Mouse (Mus musculus) MEL (cell line): ENCODE results near the gene Myl4. TPM values are rescaled to one million over a fixed set of nuclear protein-coding genes. Genes with fewer than 3 reads are reported as not detected.

Experiments used
- DNase-seq: peaks from one replicate; pipeline ENCODE4 v3.0.0; 2011; ENCODE audit warnings: low read depth, low spot score
- H3K27ac ChIP-seq: 2 replicates; pipeline ENCODE4 v1.5.1; 2012; ENCODE audit warnings: low read depth, mild to moderate bottlenecking, control low read depth, low read length, moderate library complexity; ENCODE audit not compliant: control insufficient read depth
- H3K27me3 ChIP-seq, 2 experiments: fragments of 150-350 bp in 1 of 2; sonication (generic) in 1 of 2; 2 replicates each; pipeline ENCODE4 v1.6.1; 2012; ENCODE audit warnings: low read length in 2 of 2, mild to moderate bottlenecking in 2 of 2, improper control_type of control experiment in 1 of 2, moderate library complexity in 1 of 2; ENCODE audit not compliant: insufficient read depth in 2 of 2, control insufficient read depth in 1 of 2
- H3K36me3 ChIP-seq, 2 experiments: 2 replicates each; pipeline ENCODE4 v1.6.1; 2012 to 2014; ENCODE audit warnings: low read length in 2 of 2, improper control_type of control experiment in 1 of 2, inconsistent platforms in 1 of 2, mild to moderate bottlenecking in 1 of 2; ENCODE audit not compliant: insufficient read depth in 2 of 2, control insufficient read depth in 1 of 2
- H3K4me1 ChIP-seq, 2 experiments: fragments of 150-350 bp in 1 of 2; sonication (generic) in 1 of 2; 2 replicates each; pipeline ENCODE4 v1.6.1; 2012; ENCODE audit warnings: low read length in 2 of 2, improper control_type of control experiment in 1 of 2, mild to moderate bottlenecking in 1 of 2; ENCODE audit not compliant: insufficient read depth in 2 of 2, control insufficient read depth in 1 of 2
- H3K4me3 ChIP-seq, 2 experiments: fragments of 150-350 bp in 1 of 2; sonication (generic) in 1 of 2; 2 replicates each; pipeline ENCODE4 v1.5.1; 2012; ENCODE audit warnings: low read depth in 2 of 2, low read length in 2 of 2, mild to moderate bottlenecking in 2 of 2, moderate library complexity in 2 of 2, control low read depth in 1 of 2, improper control_type of control experiment in 1 of 2; ENCODE audit not compliant: control insufficient read depth in 1 of 2, insufficient read depth in 1 of 2
- H3K79me2 ChIP-seq: 2 replicates; pipeline ENCODE4 v1.6.1; 2012; ENCODE audit warnings: mild to moderate bottlenecking, low read length, moderate library complexity; ENCODE audit not compliant: control insufficient read depth, poor library complexity, insufficient read depth
- H3K9ac ChIP-seq: 2 replicates; pipeline ENCODE4 v1.6.1; 2012; ENCODE audit warnings: low read depth, mild to moderate bottlenecking, control low read depth, low read length, moderate library complexity; ENCODE audit not compliant: control insufficient read depth, poor library complexity, severe bottlenecking
- H3K9me3 ChIP-seq: fragments of 150-350 bp; sonication (generic); replicated peaks from 2 replicates; pipeline ENCODE4 v1.6.1; 2012; ENCODE audit warnings: mild to moderate bottlenecking, low read length, improper control_type of control experiment, moderate library complexity; ENCODE audit not compliant: insufficient read depth
- BHLHE40 ChIP-seq: IDR thresholded peaks from 2 replicates; pipeline ENCODE4 v1.6.1; 2012; ENCODE audit warnings: low read depth, mild to moderate bottlenecking, inconsistent platforms, low read length, improper control_type of control experiment, borderline replicate concordance
- CHD2 ChIP-seq: IDR thresholded peaks from 2 replicates; pipeline ENCODE4 v1.6.1; 2011; ENCODE audit warnings: low read length, improper control_type of control experiment
- CTCF ChIP-seq, 3 experiments: IDR thresholded peaks in 2 of 3; conservative IDR thresholded peaks in 1 of 3; 2 replicates each; pipeline ENCODE4 v1.5.1; 2011 to 2012; ENCODE audit warnings: low read length in 3 of 3, low read depth in 2 of 3, mild to moderate bottlenecking in 2 of 3, improper control_type of control experiment in 1 of 3, inconsistent platforms in 1 of 3, mixed read lengths in 1 of 3, moderate library complexity in 1 of 3; ENCODE audit not compliant: control insufficient read depth in 1 of 3, insufficient read depth in 1 of 3, poor library complexity in 1 of 3, severe bottlenecking in 1 of 3
- E2F4 ChIP-seq: IDR thresholded peaks from 2 replicates; pipeline ENCODE4 v1.6.1; 2011; ENCODE audit warnings: low read depth, low read length, improper control_type of control experiment, borderline replicate concordance
- ELF1 ChIP-seq: IDR thresholded peaks from 2 replicates; pipeline ENCODE4 v1.6.1; 2014; ENCODE audit warnings: low read depth, mild to moderate bottlenecking, inconsistent platforms, low read length, improper control_type of control experiment, moderate library complexity
- EP300 ChIP-seq, 2 experiments: IDR thresholded peaks; 2 replicates each; pipeline ENCODE4 v1.6.1; 2011; ENCODE audit warnings: improper control_type of control experiment in 2 of 2, low read length in 2 of 2, low read depth in 1 of 2, mild to moderate bottlenecking in 1 of 2
- JUND ChIP-seq: IDR thresholded peaks from 2 replicates; pipeline ENCODE4 v1.6.1; 2011; ENCODE audit warnings: low read depth, mild to moderate bottlenecking, improper control_type of control experiment, low read length
- MAFK ChIP-seq: IDR thresholded peaks from 2 replicates; pipeline ENCODE4 v1.6.1; 2011; ENCODE audit warnings: low read depth, mild to moderate bottlenecking, low read length, improper control_type of control experiment, borderline replicate concordance
- MAX ChIP-seq: IDR thresholded peaks from 2 replicates; pipeline ENCODE4 v1.6.1; 2011; ENCODE audit warnings: low read length, improper control_type of control experiment
- MAZ ChIP-seq: IDR thresholded peaks from 2 replicates; pipeline ENCODE4 v1.6.1; 2012; ENCODE audit warnings: low read depth, mild to moderate bottlenecking, inconsistent platforms, low read length, improper control_type of control experiment
- MEF2A ChIP-seq: IDR thresholded peaks from 2 replicates; pipeline ENCODE4 v1.6.1; 2014; ENCODE audit warnings: low read depth, mild to moderate bottlenecking, inconsistent platforms, low read length, improper control_type of control experiment; ENCODE audit not compliant: poor library complexity, insufficient replicate concordance, severe bottlenecking; ENCODE audit errors: extremely low read depth
- NRF1 ChIP-seq: IDR thresholded peaks from 2 replicates; pipeline ENCODE4 v1.6.1; 2014; ENCODE audit warnings: low read depth, mild to moderate bottlenecking, inconsistent platforms, low read length, improper control_type of control experiment, moderate library complexity; ENCODE audit not compliant: poor library complexity, insufficient read depth, severe bottlenecking
- POLR2A ChIP-seq, 2 experiments: IDR thresholded peaks; 2 replicates each; pipeline ENCODE4 v1.6.1; 2011 to 2012; ENCODE audit warnings: low read length in 2 of 2, mild to moderate bottlenecking in 2 of 2, control low read depth in 1 of 2, improper control_type of control experiment in 1 of 2, low read depth in 1 of 2, moderate library complexity in 1 of 2; ENCODE audit not compliant: control insufficient read depth in 1 of 2, insufficient read depth in 1 of 2, poor library complexity in 1 of 2
- POLR2AphosphoS5 ChIP-seq: IDR thresholded peaks from 2 replicates; pipeline ENCODE4 v1.6.1; 2012; ENCODE audit warnings: low read depth, borderline replicate concordance, mild to moderate bottlenecking, inconsistent platforms, low read length, moderate library complexity, mixed read lengths
- RAD21 ChIP-seq: IDR thresholded peaks from 2 replicates; pipeline ENCODE4 v1.6.1; 2011; ENCODE audit warnings: mild to moderate bottlenecking, low read depth, low read length, improper control_type of control experiment
- RCOR1 ChIP-seq: IDR thresholded peaks from 2 replicates; pipeline ENCODE4 v1.6.1; 2012; ENCODE audit warnings: low read depth, mild to moderate bottlenecking, inconsistent platforms, low read length, improper control_type of control experiment
- SIN3A ChIP-seq: IDR thresholded peaks from 2 replicates; pipeline ENCODE4 v1.6.1; 2012; ENCODE audit warnings: low read length, improper control_type of control experiment, inconsistent platforms
- SMC3 ChIP-seq: IDR thresholded peaks from 2 replicates; pipeline ENCODE4 v1.6.1; 2011; ENCODE audit warnings: low read depth, low read length, improper control_type of control experiment
- TAL1 ChIP-seq: IDR thresholded peaks from 2 replicates; pipeline ENCODE4 v1.6.1; 2012; ENCODE audit warnings: mild to moderate bottlenecking, inconsistent platforms, low read length, moderate library complexity, mixed read lengths
- TCF12 ChIP-seq: IDR thresholded peaks from 2 replicates; pipeline ENCODE4 v1.6.1; 2014; ENCODE audit warnings: low read depth, mild to moderate bottlenecking, inconsistent platforms, low read length, improper control_type of control experiment, moderate library complexity
- UBTF ChIP-seq: IDR thresholded peaks from 2 replicates; pipeline ENCODE4 v1.6.1; 2012; ENCODE audit warnings: low read depth, mild to moderate bottlenecking, inconsistent platforms, low read length, improper control_type of control experiment, moderate library complexity, borderline replicate concordance; ENCODE audit not compliant: insufficient read depth
- USF2 ChIP-seq, 2 experiments: IDR thresholded peaks; 2 replicates each; pipeline ENCODE4 v1.6.1; 2011 to 2012; ENCODE audit warnings: improper control_type of control experiment in 2 of 2, low read length in 2 of 2, borderline replicate concordance in 1 of 2, inconsistent platforms in 1 of 2, low read depth in 1 of 2, mild to moderate bottlenecking in 1 of 2; ENCODE audit not compliant: insufficient read depth in 1 of 2
- ZC3H11A ChIP-seq: IDR thresholded peaks from 2 replicates; pipeline ENCODE4 v1.6.1; 2012; ENCODE audit warnings: low read depth, mild to moderate bottlenecking, inconsistent platforms, low read length, improper control_type of control experiment
- ZKSCAN1 ChIP-seq: IDR thresholded peaks from 2 replicates; pipeline ENCODE4 v1.6.1; 2012; ENCODE audit warnings: low read depth, mild to moderate bottlenecking, inconsistent platforms, low read length, improper control_type of control experiment, moderate library complexity
- ZMIZ1 ChIP-seq: IDR thresholded peaks from 2 replicates; pipeline ENCODE4 v1.6.1; 2012; ENCODE audit warnings: low read depth, mild to moderate bottlenecking, inconsistent platforms, low read length, improper control_type of control experiment, moderate library complexity
- ZNF384 ChIP-seq: IDR thresholded peaks from 2 replicates; pipeline ENCODE4 v1.6.1; 2012; ENCODE audit warnings: low read depth, mild to moderate bottlenecking, inconsistent platforms, low read length, improper control_type of control experiment
- polyA plus RNA-seq, 2 experiments: library from polyadenylated mRNA; stranded (reverse) in 1 of 2; unstranded in 1 of 2; fragments of >175 nt in 1 of 2; fragments of >200 nt in 1 of 2; gene quantifications; 2 replicates each; pipeline versions ENCODE4 v1.2.1 to v1.2.4; 2012; ENCODE audit warnings: low replicate concordance in 2 of 2, low read depth in 1 of 2; ENCODE audit not compliant: insufficient read length in 2 of 2, insufficient read depth in 1 of 2, missing spikeins in 1 of 2
- total RNA-seq: library from RNA; depleted of rRNA; stranded (reverse); fragments of 300-350 nt; gene quantifications from 2 replicates; pipeline ENCODE4 v1.2.3, GENCODE M21; 2012

Gene Myl4
- total and polyA plus RNA-seq, 3 experiments = 0.29 to 1.3 TPM; not detected in 1

DNA sequence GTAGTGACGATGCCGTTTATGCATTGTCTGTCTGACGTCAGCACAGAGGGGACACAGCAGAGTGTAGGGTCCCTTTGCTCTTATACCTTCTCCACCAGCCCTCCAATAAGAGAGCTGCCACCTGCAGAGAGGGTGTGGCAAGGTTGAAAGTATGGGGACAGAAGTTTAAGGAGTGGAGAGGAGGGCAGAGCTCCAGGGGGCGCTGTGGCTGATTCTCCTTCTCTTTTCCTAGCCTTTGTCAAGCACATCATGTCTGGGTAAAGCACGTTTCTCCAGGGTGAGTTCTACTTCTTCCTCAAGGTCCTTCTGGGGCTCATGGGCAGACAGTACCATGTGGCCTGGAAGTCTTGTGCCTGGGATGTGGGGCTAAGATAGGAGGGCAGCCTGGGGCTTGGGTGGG, 35.0 kb downstream of the Myl4 start:
- Histone ChIP-seq H3K4me3 (no peak overlapping the region), H3K27me3 (no peaks in the 10 kb centered on the region), H3K9ac (no peak overlapping the region), H3K79me2 (no peaks in the 10 kb centered on the region), H3K27ac (no peak overlapping the region), H3K4me1 (peaks cover 0 to 5% of the 10 kb centered on the region in 2 experiments; a peak in 1 of 4 replicates), H3K36me3 (no peaks in the 10 kb centered on the region), H3K9me3 (no peaks in the 10 kb centered on the region)
- TF ChIP-seq MAFK (no peak), E2F4 (no peak), JUND (no peak), SIN3A (no peak), EP300 (IDR thresholded peaks at IDR 0.05; ENCODE audit: low read depth in 1 of 2, low read length in 2 of 2) (no peak), TAL1 (no peak), CTCF (IDR thresholded peaks at IDR 0.05 in 2 of 3, conservative IDR thresholded peaks at IDR 0.05 in 1 of 3; ENCODE audit: control insufficient read depth in 1 of 3, insufficient read depth in 1 of 3, low read depth in 2 of 3, low read length in 3 of 3, poor library complexity in 1 of 3, severe bottlenecking in 1 of 3) (peak; percentile 31 to 54 (median 47); a peak in 5 of 6 replicates), ZKSCAN1 (no peak), RAD21 (peak; percentile 2; the same call in 1 of the 2 replicates), MAZ (no peak), SMC3 (peak; percentile 32; the same call in 1 of the 2 replicates), POLR2A (IDR thresholded peaks at IDR 0.05; ENCODE audit: control insufficient read depth in 1 of 2, insufficient read depth in 1 of 2, low read depth in 1 of 2, low read length in 2 of 2, poor library complexity in 1 of 2) (no peak), MAX (no peak), CHD2 (no peak), BHLHE40 (no peak), ZC3H11A (no peak), MEF2A (no peak), NRF1 (no peak), POLR2AphosphoS5 (no peak), TCF12 (no peak), ZMIZ1 (no peak), ELF1 (no peak)
- peak; percentile 31 for DNase-seq

DNA sequence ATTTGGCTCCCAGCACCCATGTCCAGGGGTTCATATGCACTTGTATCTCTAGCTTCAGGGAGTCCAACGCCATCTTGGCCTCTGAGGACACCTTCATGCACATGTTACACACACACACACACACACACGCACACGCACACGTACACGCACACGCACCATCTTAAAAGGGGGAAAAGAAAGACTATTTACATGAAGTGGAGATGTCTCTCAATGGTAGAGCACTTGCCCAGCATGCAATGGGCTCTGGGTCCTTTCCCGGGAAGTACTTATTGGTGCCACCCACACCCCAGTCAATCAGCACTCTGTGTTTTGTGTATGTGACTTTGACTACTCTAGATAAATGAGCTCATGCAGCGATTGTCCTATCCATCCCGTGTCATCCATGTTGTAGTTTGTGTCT, 37.4 kb downstream of the Myl4 start:
- peaks cover 0 to 5% of the 10 kb centered on the region in 2 experiments; a peak in 1 of 4 replicates for H3K4me1 ChIP-seq
- TF ChIP-seq MEF2A = no peak
- no peak for TF ChIP-seq ZNF384
- no peak for TF ChIP-seq JUND
- no peak for TF ChIP-seq EP300 (IDR thresholded peaks at IDR 0.05; ENCODE audit: low read depth in 1 of 2, low read length in 2 of 2)
- TF ChIP-seq UBTF = no peak
- TF ChIP-seq CTCF (IDR thresholded peaks at IDR 0.05 in 2 of 3, conservative IDR thresholded peaks at IDR 0.05 in 1 of 3; ENCODE audit: control insufficient read depth in 1 of 3, insufficient read depth in 1 of 3, low read depth in 2 of 3, low read length in 3 of 3, poor library complexity in 1 of 3, severe bottlenecking in 1 of 3) = no peak
- TF ChIP-seq TAL1 = no peak
- TF ChIP-seq USF2 (IDR thresholded peaks at IDR 0.05; ENCODE audit: borderline replicate concordance in 1 of 2, insufficient read depth in 1 of 2, low read depth in 1 of 2, low read length in 2 of 2) = no peak
- no peak for TF ChIP-seq MAZ
- TF ChIP-seq CHD2 = no peak
- no peak for TF ChIP-seq RCOR1
- no peak for TF ChIP-seq ZC3H11A
- TF ChIP-seq, all 39 proteins: peak for 0
- no peak for DNase-seq
- Histone ChIP-seq H3K4me3 (no peak overlapping the region), H3K79me2 (no peaks in the 10 kb centered on the region), H3K9me3 (no peaks in the 10 kb centered on the region), H3K27ac (no peak overlapping the region), H3K27me3 (no peaks in the 10 kb centered on the region), H3K36me3 (no peaks in the 10 kb centered on the region), H3K9ac (no peak overlapping the region)
